Mouse (Mus musculus): ENCODE data around the gene B2m. TPM values are rescaled to one million over a fixed set of nuclear protein-coding genes. Genes with fewer than 3 reads are reported as not detected.

The B2m gene
- polyA plus RNA-seq, 1 experiment from 2014 or later, result 449 TPM

DNA sequence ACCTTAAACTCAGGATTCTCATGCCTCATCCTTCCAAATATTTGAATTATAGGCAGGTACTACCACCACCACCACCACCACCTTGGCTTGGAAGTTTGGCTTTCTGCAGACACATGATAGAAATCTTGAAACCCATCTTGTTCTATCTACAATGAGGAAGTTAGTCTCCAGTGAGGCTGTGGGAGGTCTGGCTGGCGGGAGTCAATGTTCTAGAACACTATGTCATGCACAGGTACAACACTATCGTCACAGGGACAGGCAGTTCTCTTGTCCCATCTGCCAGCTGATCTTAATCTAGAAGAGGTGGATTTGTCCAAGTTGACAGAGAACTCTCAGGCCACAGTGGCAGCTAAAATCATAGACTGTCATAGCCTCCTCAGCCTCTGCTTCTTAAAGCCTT is 14.9 kb upstream of the B2m start:
- Histone ChIP-seq H3K27me3 (replicated peaks) (0 out of 2 replicates have a peak, but pooled peaks cover 3% of the 10 kb centered on the region), H3K4me2 (no peak overlapping the region), H3K9ac (no peak overlapping the region), H3K36me3 (no peaks in the 10 kb centered on the region), H3K4me1 (no peaks in the 10 kb centered on the region), H3K9me3 (no peaks in the 10 kb centered on the region), H3K27ac (no peak overlapping the region), H3K4me3 (replicated peaks) (no peak overlapping the region)
- WGBS, result 82% methylated on average over 2 of the region's 2 CpGs
- no peak for ATAC-seq (ENCODE audit: insufficient read depth, low FRiP score, low read depth)

DNA sequence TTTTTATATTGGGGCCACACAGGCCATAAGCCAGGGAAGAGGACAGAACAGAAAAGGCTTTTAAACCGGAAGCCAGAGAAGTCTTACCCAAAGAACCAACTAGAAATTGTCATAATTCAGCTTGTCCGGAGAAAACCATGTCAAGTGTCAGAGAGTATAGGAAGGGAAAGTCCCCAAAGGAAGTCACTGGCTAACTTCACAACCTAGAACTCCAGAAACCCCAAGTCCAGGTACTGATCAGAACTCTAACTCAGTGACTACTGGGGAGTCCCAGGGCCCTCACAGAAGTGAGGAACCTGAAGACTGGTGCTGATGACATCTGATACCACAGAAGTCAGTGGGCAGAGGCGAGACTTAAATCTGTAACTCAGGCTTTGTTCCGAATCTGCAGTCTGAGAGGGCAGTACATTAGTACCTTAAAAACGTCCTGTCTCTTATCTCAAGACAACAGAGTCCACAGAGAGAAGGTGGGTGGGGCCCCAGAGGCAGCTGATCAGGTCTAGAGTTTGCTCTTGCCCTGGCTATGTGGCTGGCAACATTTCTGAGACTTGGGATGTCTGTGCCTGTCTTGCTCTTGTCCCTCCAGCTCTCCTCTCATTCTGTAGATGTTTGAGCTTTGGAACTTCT is 9.5 kb upstream of the B2m start:
- H3K36me3 ChIP-seq, result no peaks in the 10 kb centered on the region
- H3K4me3 ChIP-seq (replicated peaks), result no peak overlapping the region
- peak; percentile 77; the same call in 1 of the 2 replicates for ATAC-seq (ENCODE audit: insufficient read depth, low FRiP score, low read depth)
- H3K27me3 ChIP-seq (replicated peaks), result 0 out of 2 replicates have a peak, but pooled peaks cover 3% of the 10 kb centered on the region
- no peak overlapping the region for H3K9ac ChIP-seq
- no peaks in the 10 kb centered on the region for H3K4me1 ChIP-seq
- no peak overlapping the region for H3K27ac ChIP-seq
- H3K4me2 ChIP-seq, result no peak overlapping the region
- 46% methylated on average over 5 of the region's 5 CpGs for WGBS
- no peaks in the 10 kb centered on the region for H3K9me3 ChIP-seq

DNA sequence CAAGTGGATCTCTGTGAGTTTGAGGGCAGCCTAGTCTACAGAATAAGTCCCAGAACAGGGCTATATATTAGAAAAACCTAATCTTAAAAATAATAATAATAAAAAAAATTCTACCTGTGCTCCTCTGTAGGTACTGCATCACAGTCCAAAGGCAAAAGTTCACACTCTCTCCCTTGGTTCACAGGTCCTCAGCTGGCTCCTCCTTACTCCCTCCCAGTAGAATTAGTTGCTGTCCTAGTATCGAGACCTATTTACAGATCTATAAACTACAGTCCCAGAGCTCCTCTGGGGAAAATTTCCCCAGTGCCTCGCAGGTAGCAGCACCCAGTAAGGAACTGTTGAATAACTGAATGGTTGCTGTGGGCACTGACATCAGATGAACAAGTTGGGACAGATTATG is 6.7 kb upstream of the B2m start:
- Histone ChIP-seq H3K27me3 (replicated peaks) (0 out of 2 replicates have a peak, but pooled peaks cover 3% of the 10 kb centered on the region), H3K9me3 (no peaks in the 10 kb centered on the region), H3K27ac (no peak overlapping the region), H3K36me3 (no peaks in the 10 kb centered on the region), H3K4me3 (replicated peaks) (no peak overlapping the region), H3K4me2 (no peak overlapping the region), H3K9ac (no peak overlapping the region), H3K4me1 (no peaks in the 10 kb centered on the region)
- 77% methylated on average over 2 of the region's 2 CpGs for WGBS
- ATAC-seq (ENCODE audit: insufficient read depth, low FRiP score, low read depth), result no peak

DNA sequence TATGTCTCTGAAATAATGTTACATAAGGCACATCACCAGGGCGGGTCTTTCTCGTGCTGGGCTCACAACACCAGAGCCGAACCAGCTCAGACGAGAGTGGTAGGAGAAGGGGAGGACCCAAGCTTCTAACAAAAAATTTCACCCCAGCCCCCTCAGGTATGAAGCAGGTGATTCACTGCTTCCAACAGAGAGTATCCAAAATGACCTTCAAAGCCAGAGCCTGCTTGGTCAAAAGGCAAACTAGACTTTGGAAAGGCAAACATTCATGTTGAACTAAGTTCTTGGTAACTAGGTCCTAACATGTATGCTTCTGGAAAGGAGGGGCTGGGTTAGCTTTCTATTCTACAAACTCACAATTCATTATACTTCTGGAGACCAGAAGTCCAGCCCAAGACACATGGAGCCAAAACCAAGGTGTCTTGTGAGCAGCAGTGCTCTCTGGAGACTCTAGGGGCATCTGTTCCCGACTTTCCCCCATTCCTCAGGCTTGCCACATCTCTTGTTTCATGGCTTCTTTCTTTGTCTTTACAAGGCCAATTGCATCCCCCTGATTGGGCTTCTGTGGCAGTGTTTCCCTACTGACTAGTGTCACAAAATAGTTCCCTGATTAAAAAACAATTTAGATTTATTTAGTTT is 6.0 kb upstream of the B2m start:
- Histone ChIP-seq H3K27ac (no peak overlapping the region), H3K4me2 (no peak overlapping the region), H3K9ac (no peak overlapping the region), H3K4me1 (no peaks in the 10 kb centered on the region), H3K36me3 (no peaks in the 10 kb centered on the region), H3K9me3 (no peaks in the 10 kb centered on the region), H3K4me3 (replicated peaks) (no peak overlapping the region), H3K27me3 (replicated peaks) (0 out of 2 replicates have a peak, but pooled peaks cover 3% of the 10 kb centered on the region)
- WGBS, result 71% methylated on average over 5 of the region's 5 CpGs
- 0 out of 2 replicates have a peak, but pooled peaks have one; percentile 31 for ATAC-seq (ENCODE audit: insufficient read depth, low FRiP score, low read depth)

DNA sequence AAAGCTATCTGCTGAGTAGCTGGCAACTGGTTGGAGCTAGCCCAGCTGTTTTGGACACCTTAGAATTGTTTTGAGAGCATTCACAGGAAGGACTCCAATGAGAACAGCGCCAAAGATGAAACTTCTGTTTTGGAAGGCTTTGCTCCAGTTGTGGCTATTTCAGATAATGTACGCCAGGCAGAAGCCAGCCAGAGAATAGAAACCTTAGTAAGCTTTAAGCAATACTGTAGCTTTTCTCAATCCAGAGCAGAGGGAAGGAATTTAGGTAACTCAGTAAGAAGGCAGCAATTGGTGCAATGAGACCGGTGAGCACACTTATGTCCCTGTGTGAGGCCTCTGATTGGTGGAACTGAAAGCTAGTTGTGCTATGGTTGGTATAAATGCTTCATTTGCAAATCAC is 4.4 kb upstream of the B2m start:
- ATAC-seq (ENCODE audit: insufficient read depth, low FRiP score, low read depth), result no peak
- Histone ChIP-seq H3K9me3 (no peaks in the 10 kb centered on the region), H3K27me3 (replicated peaks) (no peaks in the 10 kb centered on the region), H3K36me3 (no peaks in the 10 kb centered on the region), H3K9ac (no peak overlapping the region), H3K27ac (no peak overlapping the region), H3K4me2 (no peak overlapping the region), H3K4me3 (replicated peaks) (no peak overlapping the region), H3K4me1 (peaks cover 5% of the 10 kb centered on the region; the same call in 1 of the 2 replicates)
- WGBS, result 87% methylated on average over 3 of the region's 3 CpGs

DNA sequence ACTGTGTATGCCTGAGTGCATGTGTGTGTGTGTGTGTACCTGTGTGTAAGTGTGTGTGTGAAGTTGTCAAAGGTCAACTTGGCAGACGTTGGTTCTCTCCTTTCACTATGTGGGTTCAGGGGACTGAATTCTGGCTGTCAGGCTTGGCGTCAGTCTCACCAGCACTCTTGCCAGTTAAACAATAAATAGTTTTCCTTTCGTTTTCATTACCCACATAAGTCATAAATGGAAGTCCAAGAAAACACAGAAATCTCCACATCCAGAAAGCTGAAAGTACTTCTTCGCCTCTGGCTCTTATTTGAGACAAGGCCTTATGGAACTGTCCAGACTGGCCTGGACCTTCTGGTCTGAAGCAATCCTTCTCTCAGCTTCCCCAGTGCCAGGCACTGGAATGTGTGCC is 1.7 kb upstream of the B2m start:
- Histone ChIP-seq H3K4me3 (replicated peaks) (no peak overlapping the region), H3K9me3 (no peaks in the 10 kb centered on the region), H3K9ac (no peak overlapping the region), H3K4me1 (peaks cover 16% of the 10 kb centered on the region; the same call in 1 of the 2 replicates), H3K27me3 (replicated peaks) (no peaks in the 10 kb centered on the region), H3K36me3 (no peaks in the 10 kb centered on the region), H3K4me2 (no peak overlapping the region), H3K27ac (no peak overlapping the region)
- WGBS, result 68% methylated on average over 4 of the region's 4 CpGs
- no peak for ATAC-seq (ENCODE audit: insufficient read depth, low FRiP score, low read depth)

DNA sequence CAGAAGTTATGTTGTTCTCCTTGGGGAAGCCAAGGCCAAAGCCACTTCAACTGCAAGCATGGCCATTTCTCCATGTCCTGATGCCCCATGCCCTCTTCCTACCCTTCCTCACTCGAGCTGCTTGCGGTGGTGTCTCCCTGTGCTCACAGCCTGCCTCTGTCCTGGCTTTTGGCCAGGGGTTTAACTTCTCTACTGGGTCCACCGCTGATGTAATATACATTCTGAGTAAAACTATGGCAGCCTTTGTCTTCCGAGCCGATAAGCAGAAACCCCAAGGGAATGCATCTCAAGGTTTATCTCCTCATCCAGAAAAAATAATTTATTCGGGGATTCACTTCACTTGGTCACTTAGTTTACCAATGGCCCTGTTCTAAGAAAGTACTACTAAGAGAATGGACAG is 799 bp upstream of the B2m start:
- no peaks in the 10 kb centered on the region for H3K9me3 ChIP-seq
- ATAC-seq (ENCODE audit: insufficient read depth, low FRiP score, low read depth), result no peak

DNA sequence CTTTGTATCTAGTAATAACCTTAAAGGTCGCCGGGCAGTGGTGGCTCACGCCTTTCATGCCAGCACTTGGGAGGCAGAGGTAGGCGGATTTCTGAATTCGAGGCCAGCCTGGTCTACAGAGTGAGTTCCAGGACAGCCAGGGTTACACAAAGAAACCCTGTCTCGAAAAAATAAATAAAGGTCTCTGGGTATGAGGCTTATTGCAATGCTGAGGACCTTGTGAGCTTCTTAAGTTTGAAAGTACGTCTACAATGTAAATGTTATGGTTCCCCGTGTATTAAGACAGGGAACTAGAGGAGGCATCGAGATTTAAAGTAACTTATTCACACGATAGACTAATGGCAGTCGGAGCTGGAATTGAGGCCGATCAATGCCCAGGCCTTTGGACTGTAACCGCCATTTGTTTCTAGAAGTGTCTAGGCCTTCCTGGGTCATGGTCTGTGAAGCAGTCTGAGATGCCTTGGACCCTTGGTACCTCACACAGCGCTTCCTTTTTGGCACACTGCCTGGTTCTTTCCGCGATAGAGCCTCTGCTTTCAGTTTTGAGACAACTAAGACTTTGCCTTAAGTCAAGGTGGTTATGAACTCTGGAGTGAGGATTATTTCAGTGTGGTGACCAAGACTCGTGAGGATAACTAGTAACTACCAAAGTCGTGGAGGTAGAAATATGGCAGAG is 894 bp downstream of the B2m start:
- Histone ChIP-seq H3K9me3 (no peaks in the 10 kb centered on the region), H3K4me1 (peaks cover 16% of the 10 kb centered on the region; the same call in 1 of the 2 replicates), H3K4me3 (replicated peaks) (peak overlapping the region; percentile 79), H3K27ac (peak overlapping the region; percentile 85), H3K9ac (peak overlapping the region; percentile 74), H3K36me3 (no peaks in the 10 kb centered on the region), H3K27me3 (replicated peaks) (no peaks in the 10 kb centered on the region), H3K4me2 (peak overlapping the region; percentile 81)
- ATAC-seq (ENCODE audit: insufficient read depth, low FRiP score, low read depth), result peak; percentile 19; the same call in 1 of the 2 replicates
- 21% methylated on average over 18 of the region's 18 CpGs for WGBS

More for the DNA sequence above, 799 bp upstream of the B2m start:
- H3K36me3 ChIP-seq, result no peaks in the 10 kb centered on the region
- H3K4me3 ChIP-seq (replicated peaks), result no peak overlapping the region
- H3K27me3 ChIP-seq (replicated peaks), result no peaks in the 10 kb centered on the region
- H3K27ac ChIP-seq, result no peak overlapping the region
- peak overlapping the region; percentile 81; the same call in 1 of the 2 replicates for H3K4me2 ChIP-seq
- peaks cover 16% of the 10 kb centered on the region; the same call in 1 of the 2 replicates for H3K4me1 ChIP-seq
- WGBS, result 65% methylated on average over 6 of the region's 6 CpGs
- no peak overlapping the region for H3K9ac ChIP-seq

DNA sequence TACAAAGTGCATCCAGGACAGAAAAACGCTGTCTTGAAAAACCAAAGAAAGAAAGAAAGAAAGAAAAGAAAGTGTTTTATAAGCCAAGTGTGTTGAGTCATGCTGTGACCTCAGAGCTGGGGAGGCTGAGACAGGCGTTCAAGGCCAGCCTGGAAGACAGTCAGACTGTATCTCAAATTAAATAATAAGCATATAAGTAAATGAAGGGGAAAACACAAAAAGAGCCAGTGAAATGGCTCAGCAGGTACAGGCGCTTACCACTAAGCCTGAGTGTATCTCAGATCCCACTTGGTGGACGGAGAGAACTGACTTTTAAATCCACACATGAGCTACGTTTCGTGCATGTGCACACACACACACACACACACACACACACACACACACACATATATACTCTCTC is 1.8 kb downstream of the B2m start:
- Histone ChIP-seq H3K36me3 (no peaks in the 10 kb centered on the region), H3K9me3 (no peaks in the 10 kb centered on the region), H3K4me2 (peak overlapping the region; percentile 81; the same call in 1 of the 2 replicates), H3K4me3 (replicated peaks) (no peak overlapping the region), H3K9ac (no peak overlapping the region), H3K27me3 (replicated peaks) (no peaks in the 10 kb centered on the region), H3K4me1 (peaks cover 16% of the 10 kb centered on the region; the same call in 1 of the 2 replicates), H3K27ac (no peak overlapping the region)
- ATAC-seq (ENCODE audit: insufficient read depth, low FRiP score, low read depth), result no peak
- 91% methylated on average over 6 of the region's 6 CpGs for WGBS

DNA sequence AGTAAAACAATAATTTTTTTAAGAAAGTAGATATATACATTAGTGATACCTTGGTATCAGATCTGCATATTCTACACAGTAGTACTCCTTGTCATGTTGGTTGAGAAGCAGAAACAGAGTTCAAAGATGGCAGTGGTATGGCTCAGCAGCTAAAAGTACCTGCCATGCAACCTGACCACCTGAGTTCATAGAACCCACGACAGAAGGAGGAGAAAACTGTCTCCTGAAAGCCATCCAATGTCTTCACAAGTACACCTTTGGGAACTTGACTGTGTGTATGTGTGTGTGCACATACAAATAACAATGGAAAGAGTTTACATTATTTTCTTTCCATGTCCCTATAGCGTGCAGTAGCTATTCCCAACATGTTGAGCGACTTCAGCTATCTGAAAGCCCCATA is 2.2 kb downstream of the B2m start:
- no peak for ATAC-seq (ENCODE audit: insufficient read depth, low FRiP score, low read depth)
- no peaks in the 10 kb centered on the region for H3K27me3 ChIP-seq (replicated peaks)
- H3K4me2 ChIP-seq, result no peak overlapping the region
- no peak overlapping the region for H3K9ac ChIP-seq
- 87% methylated on average over 3 of the region's 3 CpGs for WGBS
- H3K27ac ChIP-seq, result no peak overlapping the region
- peaks cover 16% of the 10 kb centered on the region; the same call in 1 of the 2 replicates for H3K4me1 ChIP-seq
- no peak overlapping the region for H3K4me3 ChIP-seq (replicated peaks)
- H3K36me3 ChIP-seq, result no peaks in the 10 kb centered on the region
- no peaks in the 10 kb centered on the region for H3K9me3 ChIP-seq

DNA sequence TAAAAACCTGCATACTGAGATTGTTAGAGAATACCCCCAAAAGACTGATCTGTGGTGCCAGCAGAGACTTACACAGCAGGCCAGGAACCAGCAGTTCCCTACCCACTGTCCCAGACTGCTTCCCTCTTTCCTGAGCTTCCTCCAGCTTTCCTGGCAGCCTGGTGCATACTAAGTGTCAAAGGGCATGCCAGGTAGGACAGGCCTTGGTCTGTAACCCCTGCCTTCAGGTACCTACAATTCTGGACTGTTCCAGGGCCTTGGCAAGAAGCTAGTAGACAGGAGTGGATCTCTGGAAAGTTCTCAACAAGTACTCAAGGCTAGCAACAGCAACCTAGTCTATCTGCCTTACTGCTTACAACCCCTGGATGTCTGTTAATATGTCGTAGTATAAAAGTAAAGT is 3.7 kb downstream of the B2m start:
- ATAC-seq (ENCODE audit: insufficient read depth, low FRiP score, low read depth), result no peak
- no peaks in the 10 kb centered on the region for H3K36me3 ChIP-seq
- H3K4me2 ChIP-seq, result no peak overlapping the region
- H3K4me1 ChIP-seq, result peaks cover 16% of the 10 kb centered on the region; the same call in 1 of the 2 replicates
- no peaks in the 10 kb centered on the region for H3K9me3 ChIP-seq
- H3K9ac ChIP-seq, result no peak overlapping the region
- WGBS, result 87% methylated on average over 1 of the region's 1 CpGs
- no peak overlapping the region for H3K4me3 ChIP-seq (replicated peaks)
- H3K27me3 ChIP-seq (replicated peaks), result no peaks in the 10 kb centered on the region
- H3K27ac ChIP-seq, result no peak overlapping the region

DNA sequence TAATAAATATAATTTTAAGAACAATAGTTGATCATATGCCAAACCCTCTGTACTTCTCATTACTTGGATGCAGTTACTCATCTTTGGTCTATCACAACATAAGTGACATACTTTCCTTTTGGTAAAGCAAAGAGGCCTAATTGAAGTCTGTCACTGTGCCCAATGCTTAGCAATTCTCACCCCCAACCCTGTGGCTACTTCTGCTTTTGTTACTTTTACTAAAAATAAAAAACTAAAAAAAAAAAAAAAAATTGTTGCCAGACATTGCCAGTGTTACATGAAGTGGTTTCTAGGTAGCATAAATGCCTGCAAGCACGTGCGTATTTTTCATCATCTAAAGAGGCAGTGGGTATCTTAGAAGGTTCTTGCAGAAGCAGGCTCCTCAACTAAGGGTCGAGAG is 5.4 kb downstream of the B2m start:
- H3K9me3 ChIP-seq, result no peaks in the 10 kb centered on the region
- 0 out of 2 replicates have a peak, but pooled peaks cover 11% of the 10 kb centered on the region for H3K4me1 ChIP-seq
- H3K9ac ChIP-seq, result no peak overlapping the region
- H3K4me2 ChIP-seq, result no peak overlapping the region
- H3K27ac ChIP-seq, result no peak overlapping the region
- WGBS, result 82% methylated on average over 3 of the region's 3 CpGs
- H3K4me3 ChIP-seq (replicated peaks), result no peak overlapping the region
- no peaks in the 10 kb centered on the region for H3K36me3 ChIP-seq
- no peak for ATAC-seq (ENCODE audit: insufficient read depth, low FRiP score, low read depth)
- H3K27me3 ChIP-seq (replicated peaks), result no peaks in the 10 kb centered on the region
